In the genomic region with DNA sequence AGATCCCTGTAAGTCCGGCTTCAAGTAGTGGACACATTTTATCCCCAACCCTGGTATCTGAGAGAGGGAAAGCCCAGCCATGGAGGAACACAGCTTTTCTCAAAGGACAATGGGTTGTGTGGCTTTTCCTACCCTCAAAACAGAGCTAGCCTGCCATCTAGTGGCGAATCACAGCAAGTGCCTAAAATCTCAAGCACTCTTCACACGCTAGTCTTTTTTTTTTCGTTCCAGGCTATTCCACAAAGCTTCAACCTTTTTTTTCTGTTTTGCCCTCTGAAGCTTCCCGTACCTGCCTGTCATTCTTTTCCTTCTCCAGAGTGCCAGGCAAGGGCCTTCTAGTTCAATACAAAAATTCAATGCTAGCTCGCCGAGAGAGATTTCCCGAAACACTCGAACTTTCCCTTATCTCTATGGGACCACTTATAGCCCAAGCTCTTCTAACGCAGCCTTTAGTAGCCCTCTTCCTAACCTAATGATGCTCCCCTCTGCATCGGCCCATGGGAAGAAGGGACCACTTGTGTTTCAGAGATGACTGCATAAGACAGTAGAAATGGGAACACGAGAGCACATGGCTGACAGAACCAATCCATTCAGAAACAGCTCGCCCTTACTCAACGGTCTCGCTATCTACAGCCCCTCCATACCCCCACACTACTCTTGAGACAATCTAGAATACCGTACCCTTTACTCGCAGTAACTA, we compare ENCODE assay signal across 8 mouse cellular contexts. TPM values are rescaled to one million over a fixed set of nuclear protein-coding genes. Genes with fewer than 3 reads are reported as not detected.
DNase-seq lines count a peak whose midpoint lies in the region; ATAC-seq and TF ChIP-seq lines count a peak whose summit lies in the region.

No protein-coding gene starts in this region.

- no peaks in the 10 kb centered on the region for H3K36me3 ChIP-seq in forebrain, embryonic 11.5 days (ENCODE audit: control insufficient read depth, insufficient read depth, low read length)
- H3K36me3 ChIP-seq in heart, embryonic 16.5 days (ENCODE audit: control insufficient read depth, insufficient read depth): peaks cover 4% of the 10 kb centered on the region; the same call in 1 of the 2 replicates
- H3K36me3 ChIP-seq in liver, embryonic 14.5 days (replicated peaks; ENCODE audit: control insufficient read depth, insufficient read depth, low read depth): 0 out of 2 replicates have a peak, but pooled peaks cover 2% of the 10 kb centered on the region
- H3K36me3 ChIP-seq in neural tube, embryonic 11.5 days (ENCODE audit: control insufficient read depth, insufficient read depth, low read length): no peaks in the 10 kb centered on the region
- H3K36me3 ChIP-seq in stomach, embryonic 16.5 days (ENCODE audit: control insufficient read depth, insufficient read depth, low read length): no peaks in the 10 kb centered on the region

- TF ChIP-seq EP300 in liver, embryonic 14.5 days (IDR thresholded peaks at IDR 0.05; ENCODE audit: low read depth): no peak

- no peaks in the 10 kb centered on the region for H3K27me3 ChIP-seq in forebrain, embryonic 11.5 days (ENCODE audit: control insufficient read depth, insufficient read depth, low read length)
- H3K27me3 ChIP-seq in heart, embryonic 16.5 days (ENCODE audit: control insufficient read depth, insufficient read depth, low read length): no peaks in the 10 kb centered on the region
- no peaks in the 10 kb centered on the region for H3K27me3 ChIP-seq in liver, embryonic 14.5 days (ENCODE audit: control insufficient read depth, insufficient read depth, low read length)
- H3K27me3 ChIP-seq in neural tube, embryonic 11.5 days (ENCODE audit: control insufficient read depth, insufficient read depth, low read length): no peaks in the 10 kb centered on the region
- no peaks in the 10 kb centered on the region for H3K27me3 ChIP-seq in stomach, embryonic 16.5 days (ENCODE audit: control insufficient read depth, insufficient read depth, low read length)

- H3K9ac ChIP-seq in forebrain, embryonic 11.5 days (ENCODE audit: low read length): peak overlapping the region; percentile 90
- H3K9ac ChIP-seq in heart, embryonic 16.5 days (ENCODE audit: low read length): peak overlapping the region; percentile 73
- peak overlapping the region; percentile 78 for H3K9ac ChIP-seq in liver, embryonic 14.5 days (replicated peaks)
- peak overlapping the region; percentile 73 for H3K9ac ChIP-seq in neural tube, embryonic 11.5 days (ENCODE audit: low read length)
- H3K9ac ChIP-seq in stomach, embryonic 16.5 days (ENCODE audit: low read length): peak overlapping the region; percentile 82

- ATAC-seq in CD4-positive, CD25-positive, alpha-beta regulatory T cell, adult 4 months: peak; percentile 33
- ATAC-seq in forebrain, embryonic 11.5 days (replicated peaks; ENCODE audit: low FRiP score): peak; percentile 47
- 0 out of 2 replicates have a peak, but pooled peaks have one; percentile 12 for ATAC-seq in heart, embryonic 16.5 days (replicated peaks; ENCODE audit: extremely low read depth, insufficient read depth, low FRiP score)
- ATAC-seq in liver, embryonic 14.5 days (ENCODE audit: insufficient read depth): peak; percentile 26; the same call in 1 of the 2 replicates
- ATAC-seq in neural tube, embryonic 11.5 days (ENCODE audit: insufficient read depth, low FRiP score, low TSS enrichment): peak; percentile 42
- ATAC-seq in stomach, embryonic 16.5 days (ENCODE audit: insufficient read depth, low FRiP score): 0 out of 2 replicates have a peak, but pooled peaks have one; percentile 6

- H3K4me2 ChIP-seq in forebrain, embryonic 11.5 days (ENCODE audit: low read depth, low read length, severe bottlenecking): peak overlapping the region; percentile 90
- peak overlapping the region; percentile 100 for H3K4me2 ChIP-seq in heart, embryonic 16.5 days (ENCODE audit: low read depth, low read length)
- H3K4me2 ChIP-seq in liver, embryonic 14.5 days (ENCODE audit: low read depth): peak overlapping the region; percentile 97
- peak overlapping the region; percentile 94 for H3K4me2 ChIP-seq in neural tube, embryonic 11.5 days (ENCODE audit: low read depth)
- peak overlapping the region; percentile 99 for H3K4me2 ChIP-seq in stomach, embryonic 16.5 days (ENCODE audit: low read depth, low read length)

- no peak overlapping the region for H3K27ac ChIP-seq in forebrain, embryonic 11.5 days (ENCODE audit: low read depth, low read length)
- no peak overlapping the region for H3K27ac ChIP-seq in heart, embryonic 16.5 days (ENCODE audit: low read length)
- peak overlapping the region; percentile 16 for H3K27ac ChIP-seq in liver, embryonic 14.5 days
- H3K27ac ChIP-seq in neural tube, embryonic 11.5 days (ENCODE audit: low read depth, low read length): no peak overlapping the region
- peak overlapping the region; percentile 14; the same call in 1 of the 2 replicates for H3K27ac ChIP-seq in stomach, embryonic 16.5 days (ENCODE audit: low read length)

- TF ChIP-seq CTCF in liver, embryonic 14.5 days (IDR thresholded peaks at IDR 0.05; ENCODE audit: low read depth): peak; percentile 95

- peaks cover 3% of the 10 kb centered on the region; the same call in 1 of the 2 replicates for H3K4me1 ChIP-seq in forebrain, embryonic 11.5 days (replicated peaks; ENCODE audit: control insufficient read depth, insufficient read depth, low read length)
- peaks cover 12% of the 10 kb centered on the region for H3K4me1 ChIP-seq in heart, embryonic 16.5 days (ENCODE audit: control insufficient read depth, insufficient read depth, low read length)
- peaks cover 9 to 11% of the 10 kb centered on the region in 2 experiments for H3K4me1 ChIP-seq in liver, embryonic 14.5 days (replicated peaks; ENCODE audit: control insufficient read depth in 2 of 2, insufficient read depth in 2 of 2, low read length in 1 of 2)
- 0 out of 2 replicates have a peak, but pooled peaks cover 3% of the 10 kb centered on the region for H3K4me1 ChIP-seq in neural tube, embryonic 11.5 days (ENCODE audit: control insufficient read depth, insufficient read depth, low read length)
- H3K4me1 ChIP-seq in stomach, embryonic 16.5 days (ENCODE audit: control insufficient read depth, insufficient read depth, low read length): peaks cover 9% of the 10 kb centered on the region

- no peaks in the 10 kb centered on the region for H3K9me3 ChIP-seq in forebrain, embryonic 11.5 days (ENCODE audit: control insufficient read depth, low read length)
- no peaks in the 10 kb centered on the region for H3K9me3 ChIP-seq in heart, embryonic 16.5 days (replicated peaks; ENCODE audit: control insufficient read depth, low read length)
- no peaks in the 10 kb centered on the region for H3K9me3 ChIP-seq in liver, embryonic 14.5 days (ENCODE audit: control insufficient read depth, low read length)
- no peaks in the 10 kb centered on the region for H3K9me3 ChIP-seq in neural tube, embryonic 11.5 days (ENCODE audit: control insufficient read depth, low read length)
- H3K9me3 ChIP-seq in stomach, embryonic 16.5 days (replicated peaks; ENCODE audit: control insufficient read depth, low read length): no peaks in the 10 kb centered on the region

- peak overlapping the region; percentile 66 for H3K4me3 ChIP-seq in forebrain, embryonic 11.5 days (ENCODE audit: low read depth, low read length)
- H3K4me3 ChIP-seq in heart, embryonic 16.5 days (ENCODE audit: low read length): peak overlapping the region; percentile 85
- peak overlapping the region; percentile 62 to 80 for H3K4me3 ChIP-seq in liver, embryonic 14.5 days (ENCODE audit: insufficient read depth in 1 of 2, low read depth in 2 of 2, low read length in 2 of 2)
- peak overlapping the region; percentile 60 for H3K4me3 ChIP-seq in neural tube, embryonic 11.5 days (ENCODE audit: low read depth, low read length)
- peak overlapping the region; percentile 72 for H3K4me3 ChIP-seq in stomach, embryonic 16.5 days (replicated peaks; ENCODE audit: low read length)

- peak; percentile 73 for DNase-seq in c-Kit-positive CD71-negative TER-119-negative erythroid progenitor cells, embryonic 14.5 days (ENCODE audit: low read depth)
- peak; percentile 81 for DNase-seq in forebrain, embryonic 11.5 days (ENCODE audit: low spot score)
- DNase-seq in kidney, postnatal 25 days: peak; percentile 79 to 80
- DNase-seq in liver, embryonic 14.5 days (ENCODE audit: low read depth in 3 of 3, low spot score in 3 of 3): peak; percentile 63 to 68 (median 65)
- peak; percentile 81 for DNase-seq in neural tube, embryonic 11.5 days (ENCODE audit: low spot score)

- 4% methylated on average over 17 of the region's 17 CpGs for WGBS in forebrain, embryonic 11.5 days
- under 1% methylated on average over 17 of the region's 17 CpGs for WGBS in heart, embryonic 16.5 days
- whole genome bisulfite sequencing in liver, embryonic 14.5 days (ENCODE audit: insufficient replicate concordance): 1% methylated on average over 17 of the region's 17 CpGs
- WGBS in neural tube, embryonic 11.5 days: 4% methylated on average over 17 of the region's 17 CpGs
- WGBS in stomach, embryonic 16.5 days: 2% methylated on average over 17 of the region's 17 CpGs

RNA-seq across cellular contexts. Expression of a gene that starts 0.9 kb away (rescaled TPM):
- polyA plus RNA-seq in CD4-positive, CD25-positive, alpha-beta regulatory T cell, adult 4 months (2017; shearing (Covaris generic)): 10 to 100 TPM; 56.6 to 65.9 TPM
- 164 and 168 TPM in 2 replicates for polyA plus RNA-seq in forebrain, embryonic 11.5 days (2014; fragmentation: Nextera tagmentation; extraction: Ambion mirVana)
- 92.4 and 99.4 TPM in 2 replicates for polyA plus RNA-seq in heart, embryonic 16.5 days (2015; fragmentation: Nextera tagmentation; extraction: Ambion mirVana)
- polyA plus RNA-seq in liver, embryonic 14.5 days (2012; rRNA removed): 15.5 and 27.6 TPM in 2 replicates
- 62.8 and 64.8 TPM in 2 replicates for polyA plus RNA-seq in liver, embryonic 14.5 days (2014; fragmentation: Nextera tagmentation; extraction: Ambion mirVana)
- polyA plus RNA-seq in neural tube, embryonic 11.5 days (2014; fragmentation: Nextera tagmentation; extraction: Ambion mirVana): 142 and 144 TPM in 2 replicates
- 120 and 128 TPM in 2 replicates for polyA plus RNA-seq in stomach, embryonic 16.5 days (2015; fragmentation: Nextera tagmentation; extraction: Ambion mirVana)

RNA-seq across cellular contexts. Expression of a gene that starts 6.5 kb away (rescaled TPM):
- 100 to 1,000 TPM; 319 to 477 TPM for polyA plus RNA-seq in CD4-positive, CD25-positive, alpha-beta regulatory T cell, adult 4 months (2017; shearing (Covaris generic))
- 775 and 792 TPM in 2 replicates for polyA plus RNA-seq in forebrain, embryonic 11.5 days (2014; fragmentation: Nextera tagmentation; extraction: Ambion mirVana)
- polyA plus RNA-seq in heart, embryonic 16.5 days (2015; fragmentation: Nextera tagmentation; extraction: Ambion mirVana): 246 and 255 TPM in 2 replicates
- polyA plus RNA-seq in liver, embryonic 14.5 days (2012; rRNA removed): 91.4 and 135 TPM in 2 replicates
- 440 and 462 TPM in 2 replicates for polyA plus RNA-seq in liver, embryonic 14.5 days (2014; fragmentation: Nextera tagmentation; extraction: Ambion mirVana)
- 658 and 707 TPM in 2 replicates for polyA plus RNA-seq in neural tube, embryonic 11.5 days (2014; fragmentation: Nextera tagmentation; extraction: Ambion mirVana)
- 427 and 445 TPM in 2 replicates for polyA plus RNA-seq in stomach, embryonic 16.5 days (2015; fragmentation: Nextera tagmentation; extraction: Ambion mirVana)

RNA-seq across cellular contexts. Expression of a gene that starts 32.4 kb away (rescaled TPM):
- polyA plus RNA-seq in CD4-positive, CD25-positive, alpha-beta regulatory T cell, adult 4 months (2017; shearing (Covaris generic)): 10 to 100 TPM in 1 of 2 experiments, 1 to 10 TPM in 1; 8.5 to 10.4 TPM
- 94.8 and 95.3 TPM in 2 replicates for polyA plus RNA-seq in forebrain, embryonic 11.5 days (2014; fragmentation: Nextera tagmentation; extraction: Ambion mirVana)
- polyA plus RNA-seq in heart, embryonic 16.5 days (2015; fragmentation: Nextera tagmentation; extraction: Ambion mirVana): 55.5 and 56.6 TPM in 2 replicates
- 17.7 and 22.0 TPM in 2 replicates for polyA plus RNA-seq in liver, embryonic 14.5 days (2012; rRNA removed)
- 37.7 and 39.4 TPM in 2 replicates for polyA plus RNA-seq in liver, embryonic 14.5 days (2014; fragmentation: Nextera tagmentation; extraction: Ambion mirVana)
- 105 and 107 TPM in 2 replicates for polyA plus RNA-seq in neural tube, embryonic 11.5 days (2014; fragmentation: Nextera tagmentation; extraction: Ambion mirVana)
- polyA plus RNA-seq in stomach, embryonic 16.5 days (2015; fragmentation: Nextera tagmentation; extraction: Ambion mirVana): 119 and 131 TPM in 2 replicates

RNA-seq across cellular contexts. Expression of a gene that starts 39.4 kb away (rescaled TPM):
- 100 to 1,000 TPM; 117 to 139 TPM for polyA plus RNA-seq in CD4-positive, CD25-positive, alpha-beta regulatory T cell, adult 4 months (2017; shearing (Covaris generic))
- polyA plus RNA-seq in forebrain, embryonic 11.5 days (2014; fragmentation: Nextera tagmentation; extraction: Ambion mirVana): 271 and 307 TPM in 2 replicates
- polyA plus RNA-seq in heart, embryonic 16.5 days (2015; fragmentation: Nextera tagmentation; extraction: Ambion mirVana): 118 and 120 TPM in 2 replicates
- polyA plus RNA-seq in liver, embryonic 14.5 days (2012; rRNA removed): 13.5 and 14.7 TPM in 2 replicates
- 16.0 and 16.9 TPM in 2 replicates for polyA plus RNA-seq in liver, embryonic 14.5 days (2014; fragmentation: Nextera tagmentation; extraction: Ambion mirVana)
- polyA plus RNA-seq in neural tube, embryonic 11.5 days (2014; fragmentation: Nextera tagmentation; extraction: Ambion mirVana): 235 and 246 TPM in 2 replicates
- polyA plus RNA-seq in stomach, embryonic 16.5 days (2015; fragmentation: Nextera tagmentation; extraction: Ambion mirVana): 135 and 151 TPM in 2 replicates

Comparison
In these comparisons a context has a peak if more than half of its experiments do, and no peak if none do; other contexts are left out.
1. H3K27ac ChIP-seq: peak in liver, embryonic 14.5 days (single experiment) and stomach, embryonic 16.5 days (single experiment); none in forebrain, embryonic 11.5 days (single experiment), heart, embryonic 16.5 days (single experiment) and neural tube, embryonic 11.5 days (single experiment).
2. Peak in every context shown above with its lines, with median percentiles within 50 percentile points of each other: ATAC-seq, DNase-seq, H3K4me2 ChIP-seq, H3K4me3 ChIP-seq and H3K9ac ChIP-seq.